Mouse (Mus musculus) ES-Bruce4 (cell line): ENCODE results near the gene Nab2.

ENCODE experiments used
- CTCF ChIP-seq: IDR thresholded peaks from one replicate; pipeline ENCODE4 v1.8.1; 2011; ENCODE audit warnings: low read depth, low read length
- EP300 ChIP-seq: IDR thresholded peaks from 2 replicates; pipeline ENCODE4 v1.6.1; 2011; ENCODE audit warnings: low read depth, low read length; ENCODE audit not compliant: insufficient read depth
- POLR2A ChIP-seq: IDR thresholded peaks from one replicate; pipeline ENCODE4 v1.8.1; 2011; ENCODE audit warnings: low read length; ENCODE audit not compliant: insufficient read depth

- TF ChIP-seq POLR2A (no peak), CTCF (no peak), EP300 (no peak)
Measured at GRCm38 (mm10) chr10:127676691-127677548, 8.6 kb upstream of the Nab2 start.
